Mouse (Mus musculus): Measurements from ENCODE around the gene Ddn.
A peak's percentile ranks its signal among the peaks of the same experiment; 100 is the strongest.
"Not testable (repeated sequence)": the region's sequence is repeated elsewhere in the genome, so short reads cannot be mapped to it uniquely, and the experiment has no call there.

The Ddn gene

DNA sequence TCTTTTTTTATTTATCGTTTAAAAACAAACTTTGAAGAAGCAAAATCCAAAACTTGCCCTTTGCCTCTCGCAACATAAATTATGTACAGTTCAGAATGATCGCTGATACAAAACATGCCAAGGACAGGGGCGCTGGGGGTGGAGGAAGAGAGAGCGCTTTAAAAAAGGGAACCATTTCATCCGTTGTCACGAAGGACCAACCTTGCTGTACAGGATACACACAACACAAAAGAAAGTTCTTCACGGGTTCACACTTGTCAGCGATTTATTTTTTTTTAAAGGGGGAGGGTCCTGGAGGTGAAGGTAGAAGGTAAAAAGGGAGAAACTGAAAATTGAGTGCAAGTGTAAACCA lies 22.4 kb upstream of the Ddn start:
- no peak for DNase-seq (ENCODE audit: low spot score in 2 of 2)

DNA sequence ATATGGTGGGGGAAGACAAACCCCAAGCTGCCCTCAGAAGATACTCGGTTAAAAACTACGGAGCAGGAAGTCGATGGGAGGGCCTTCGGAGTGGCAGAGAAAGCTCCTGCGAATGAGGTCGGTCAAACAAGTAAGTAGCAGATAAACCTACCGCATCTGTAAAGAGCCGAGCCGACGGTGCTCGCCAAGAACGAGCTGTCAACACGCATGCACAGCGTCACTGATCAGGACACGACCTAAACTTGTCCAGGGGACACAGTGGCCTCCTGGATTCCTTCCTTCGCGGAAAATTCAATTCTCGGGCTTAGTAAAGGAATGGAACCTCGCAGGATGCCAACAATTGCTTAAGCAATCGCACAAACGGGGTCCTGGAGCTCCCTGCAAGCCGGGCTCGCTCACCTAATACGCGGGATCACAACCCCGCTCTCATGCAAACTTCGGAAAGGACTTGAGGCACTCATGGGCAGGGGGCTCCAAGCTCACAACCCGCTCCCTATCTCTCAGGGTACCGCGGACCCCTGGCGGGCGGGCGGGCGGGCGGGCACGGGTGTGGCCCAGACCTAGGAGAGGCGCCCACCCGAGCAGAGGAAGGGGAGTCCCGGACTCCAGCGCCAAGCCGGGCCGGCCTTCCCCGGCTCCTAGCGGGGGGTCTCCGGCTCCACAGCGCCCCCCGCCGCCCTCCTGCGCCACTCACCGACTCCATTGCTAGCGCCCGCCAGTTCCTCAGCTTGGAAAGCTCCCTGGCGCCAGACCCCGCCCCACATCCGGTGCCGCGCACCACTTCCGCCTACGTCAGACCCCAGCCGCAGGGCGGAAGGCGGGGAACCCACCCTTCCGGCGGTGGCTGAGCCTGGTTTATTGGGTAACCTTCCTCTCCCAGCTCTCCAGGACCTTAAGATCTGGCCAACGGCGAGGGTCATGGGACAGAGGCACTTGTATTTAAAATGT lies 21.7 kb upstream of the Ddn start, which contains the start of gene Prkag1:
Prkag1 (minus strand) TSS at position 786 of the 948 bp plus-strand sequence.
- DNase-seq (ENCODE audit: low spot score in 2 of 2): peak; percentile 97 to 98

DNA sequence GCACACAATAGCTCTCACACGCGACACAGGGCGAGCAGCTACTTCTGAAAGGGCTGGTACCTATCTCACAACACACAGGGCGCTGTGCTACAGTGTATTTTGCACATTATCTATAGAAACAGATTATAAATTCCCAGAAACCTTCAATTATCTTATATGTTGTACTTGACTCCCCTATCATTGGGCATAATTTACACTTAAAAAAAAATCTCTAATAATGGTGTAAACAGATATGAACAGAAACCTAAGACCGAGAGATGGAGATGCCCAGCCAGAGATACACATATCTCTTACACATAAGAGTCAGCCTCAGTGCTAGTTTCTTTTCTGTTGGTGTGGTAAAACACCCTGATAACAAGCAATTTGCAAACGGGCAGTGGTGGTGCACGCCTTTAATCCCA lies 18.3 kb upstream of the Ddn start:
- no peak for DNase-seq (ENCODE audit: low spot score in 2 of 2)

DNA sequence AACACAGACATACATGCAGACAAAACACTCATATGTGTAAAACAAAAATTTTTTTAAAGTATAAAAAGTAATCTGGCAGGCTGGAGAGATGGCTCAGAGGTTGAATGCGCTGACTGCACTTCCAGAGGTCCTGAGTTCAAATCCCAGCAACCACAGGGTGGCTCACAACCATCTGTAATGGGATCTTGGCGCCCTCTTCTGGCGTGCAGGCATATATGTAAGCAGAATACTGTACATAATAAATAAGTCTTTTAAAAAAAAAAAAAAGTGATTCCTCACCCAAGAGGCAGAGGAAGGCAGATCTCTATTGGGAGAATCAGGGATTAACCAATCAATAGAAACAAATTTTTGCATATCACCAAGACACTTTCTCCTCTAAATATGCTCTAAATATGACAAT lies 14.1 kb upstream of the Ddn start:
- no peak for DNase-seq (ENCODE audit: low spot score in 2 of 2)

DNA sequence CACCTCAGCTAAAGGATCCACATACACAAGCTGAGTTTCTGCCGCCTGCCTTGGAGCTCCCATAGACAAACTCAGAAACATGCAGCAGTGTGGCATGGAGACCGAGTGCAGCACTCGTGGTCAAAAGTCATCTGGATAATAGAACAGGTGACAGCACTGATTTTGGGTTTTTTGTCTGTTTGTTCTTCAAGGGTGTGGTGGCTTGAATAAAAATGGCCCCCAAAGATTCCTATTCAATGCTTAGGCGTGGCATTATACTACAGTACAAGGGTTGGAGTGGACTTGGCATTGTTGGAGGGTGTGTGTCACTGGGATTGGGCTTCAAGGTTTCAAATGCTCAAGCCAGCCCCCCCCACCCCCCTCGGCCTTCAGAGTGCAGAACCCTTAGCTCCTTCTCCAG lies 12.9 kb upstream of the Ddn start:
- DNase-seq (ENCODE audit: low spot score in 2 of 2): no peak

DNA sequence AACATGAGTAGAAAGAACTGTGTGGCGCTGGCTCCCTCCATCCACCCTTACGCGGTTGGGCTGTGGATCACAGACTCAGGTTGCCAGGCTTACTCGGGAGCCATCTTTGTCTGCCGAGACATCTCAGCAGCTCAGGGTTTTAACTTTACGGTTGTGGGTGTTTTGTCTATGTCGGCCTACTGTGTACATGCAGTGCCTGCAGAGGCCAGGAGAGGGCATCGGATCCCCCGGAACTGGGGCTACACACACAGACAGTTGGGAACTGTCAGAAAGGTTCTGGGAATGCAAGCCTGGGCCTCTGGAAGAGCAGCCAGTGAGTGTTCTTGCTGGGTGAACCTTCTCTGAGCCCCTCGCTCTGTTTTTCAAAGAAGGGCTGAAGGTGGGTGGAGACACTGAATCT lies 12.1 kb upstream of the Ddn start:
- DNase-seq (ENCODE audit: low spot score in 2 of 2): peak in 1 of 2 experiments; percentile 44

DNA sequence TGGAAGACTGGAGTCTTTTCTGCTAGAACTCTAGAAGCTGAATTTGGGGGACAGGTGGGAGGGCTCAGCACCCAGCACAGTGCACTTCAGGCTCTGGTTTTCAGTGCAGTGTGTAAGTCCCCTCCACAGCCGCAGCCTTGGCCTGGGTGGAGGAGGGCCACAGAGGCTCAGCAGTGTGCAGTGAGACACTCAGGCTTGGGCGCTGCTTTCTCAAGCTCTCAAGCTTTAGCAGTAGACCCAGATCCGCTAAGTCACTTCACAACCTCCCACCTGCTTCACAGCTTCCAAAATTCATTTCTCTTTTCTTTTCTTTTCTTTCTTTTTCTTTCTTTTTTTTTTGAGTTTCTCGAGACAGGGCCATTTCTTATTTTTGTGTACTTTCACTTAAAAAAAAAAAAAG lies 11.6 kb upstream of the Ddn start:
- no peak for DNase-seq (ENCODE audit: low spot score in 2 of 2)

DNA sequence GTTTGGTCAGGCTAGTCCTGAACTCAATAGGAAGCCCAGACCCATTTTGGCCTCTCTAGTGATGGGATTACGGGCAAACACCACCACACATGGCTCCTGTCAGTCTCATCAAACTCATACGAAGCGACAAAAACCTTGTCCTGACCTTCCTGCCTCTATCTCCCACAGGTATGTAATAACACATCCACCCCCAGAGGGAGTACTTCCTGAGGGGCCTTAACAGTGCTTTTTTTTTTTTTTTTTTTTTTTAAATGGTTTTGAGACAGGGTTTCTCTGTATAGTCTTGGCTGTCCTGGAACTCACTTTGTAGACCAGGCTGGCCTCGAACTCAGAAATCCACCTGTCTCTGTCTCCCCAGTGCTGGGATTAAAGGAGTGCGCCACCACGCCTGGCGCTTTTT lies 8.9 kb upstream of the Ddn start:
- DNase-seq (ENCODE audit: low spot score in 2 of 2): no peak

DNA sequence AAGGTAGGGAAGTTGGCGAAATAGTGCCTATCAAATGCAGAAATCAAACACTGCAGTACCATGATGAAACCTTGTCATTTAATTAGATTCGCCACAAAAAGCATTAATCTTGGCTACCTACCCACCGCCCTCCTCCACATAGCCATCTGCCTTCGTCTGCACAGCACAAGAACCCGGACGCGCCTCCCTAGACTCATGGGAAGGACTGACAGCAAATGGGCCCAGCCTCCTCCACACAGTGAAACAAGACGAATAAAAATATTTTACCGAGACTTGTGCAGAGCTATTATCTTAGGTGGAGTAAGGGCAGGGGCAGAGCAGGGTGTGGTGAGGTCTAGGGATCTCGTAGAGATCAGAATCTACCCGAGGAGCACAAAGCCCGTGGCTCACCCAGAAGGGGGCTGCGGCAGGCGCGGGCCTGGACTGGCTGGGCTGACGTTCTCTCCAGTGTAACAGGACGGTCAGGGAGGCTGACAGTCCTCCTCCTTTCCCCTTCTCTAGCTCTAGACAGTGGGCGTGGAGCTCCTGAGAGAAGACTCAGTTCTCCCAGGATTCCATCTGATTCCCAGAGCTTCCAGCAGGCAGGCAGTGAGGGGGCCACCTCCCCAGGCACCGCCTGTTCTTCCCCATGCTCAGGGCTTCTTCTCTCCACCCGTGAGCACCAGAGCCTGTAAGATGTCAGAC lies 3.6 kb upstream of the Ddn start:
- DNase-seq (ENCODE audit: low spot score in 2 of 2): no peak

DNA sequence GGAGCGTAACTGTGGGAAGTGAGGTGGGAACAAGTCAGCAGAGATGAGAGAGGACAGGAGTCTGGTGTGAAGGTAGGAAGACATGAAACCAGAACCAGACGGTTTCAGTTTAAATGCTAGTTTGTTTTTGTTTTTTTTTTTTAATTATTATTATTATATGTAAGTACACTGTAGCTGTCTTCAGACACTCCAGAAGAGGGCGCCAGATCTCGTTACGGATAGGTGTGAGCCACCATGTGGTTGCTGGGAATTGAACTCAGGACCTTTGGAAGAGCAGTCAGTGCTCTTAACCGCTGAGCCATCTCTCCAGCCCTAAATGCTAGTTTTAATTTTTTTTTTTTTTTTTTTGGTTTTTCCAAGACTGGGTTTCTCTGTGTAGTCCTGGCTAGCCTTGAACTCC lies 922 bp upstream of the Ddn start:
- not testable (repeated sequence) for DNase-seq (ENCODE audit: low spot score in 2 of 2)

DNA sequence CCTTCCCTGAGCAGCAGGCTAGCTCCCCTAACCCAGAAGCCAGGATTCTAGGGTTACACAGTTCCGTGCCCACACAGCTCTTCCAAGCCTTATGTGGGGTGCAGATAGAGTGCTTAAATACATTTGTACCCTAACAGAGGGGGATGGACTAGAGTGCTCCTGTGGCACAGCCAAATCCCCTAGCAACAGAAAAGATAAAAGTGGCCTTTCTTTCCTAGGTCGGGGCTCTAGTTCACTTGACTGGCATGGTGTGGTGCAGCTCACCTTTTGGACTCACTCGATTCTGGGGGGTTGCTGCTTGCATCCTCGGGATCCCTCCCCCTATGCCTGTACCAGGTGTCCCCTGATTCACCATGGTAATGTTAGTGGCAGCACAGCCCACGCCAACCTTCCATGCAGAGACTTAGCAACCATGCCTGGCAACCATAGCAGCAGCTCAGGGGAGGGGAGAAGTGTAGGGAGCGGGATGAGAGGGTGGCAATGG lies 597 bp downstream of the Ddn start:
- no peak for DNase-seq (ENCODE audit: low spot score in 2 of 2)

DNA sequence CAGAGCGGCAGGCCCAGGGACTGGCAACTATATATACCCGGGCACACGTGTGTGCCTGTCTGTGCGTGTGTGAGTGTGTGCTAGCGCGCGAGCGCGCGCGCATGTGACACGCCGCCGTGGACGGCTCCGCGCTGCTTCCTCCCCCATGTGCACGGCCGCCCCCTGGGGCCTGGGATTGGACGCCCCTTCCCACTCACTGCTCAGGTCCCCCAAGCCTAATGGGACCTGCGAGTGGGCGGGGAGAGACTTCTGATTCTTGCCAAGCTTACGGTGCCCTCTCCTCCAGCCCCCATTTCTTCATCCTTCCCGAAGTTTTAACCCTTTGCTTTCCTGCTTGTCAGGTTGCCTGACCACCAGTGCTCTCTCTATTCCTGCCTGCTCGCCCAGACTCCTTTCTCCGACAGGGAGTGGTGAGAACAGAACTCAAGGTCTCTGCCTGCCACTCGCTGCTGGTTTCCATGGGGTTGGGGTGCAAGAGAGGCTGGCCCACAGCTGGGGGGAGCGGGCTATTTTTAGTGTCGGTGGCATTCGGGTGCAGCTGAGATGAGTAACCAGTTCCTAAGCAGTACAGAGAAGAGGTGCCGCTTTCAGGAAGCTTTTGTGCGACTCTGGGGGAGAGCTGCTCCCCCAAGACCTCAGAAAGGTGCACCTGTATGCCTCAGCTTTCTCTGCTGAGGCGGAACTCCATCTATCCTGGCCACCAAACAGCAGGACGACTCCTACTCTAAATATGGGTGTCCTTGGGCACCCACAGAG lies 1.2 kb downstream of the Ddn start:
- DNase-seq (ENCODE audit: low spot score in 2 of 2): peak; percentile 64 to 68

DNA sequence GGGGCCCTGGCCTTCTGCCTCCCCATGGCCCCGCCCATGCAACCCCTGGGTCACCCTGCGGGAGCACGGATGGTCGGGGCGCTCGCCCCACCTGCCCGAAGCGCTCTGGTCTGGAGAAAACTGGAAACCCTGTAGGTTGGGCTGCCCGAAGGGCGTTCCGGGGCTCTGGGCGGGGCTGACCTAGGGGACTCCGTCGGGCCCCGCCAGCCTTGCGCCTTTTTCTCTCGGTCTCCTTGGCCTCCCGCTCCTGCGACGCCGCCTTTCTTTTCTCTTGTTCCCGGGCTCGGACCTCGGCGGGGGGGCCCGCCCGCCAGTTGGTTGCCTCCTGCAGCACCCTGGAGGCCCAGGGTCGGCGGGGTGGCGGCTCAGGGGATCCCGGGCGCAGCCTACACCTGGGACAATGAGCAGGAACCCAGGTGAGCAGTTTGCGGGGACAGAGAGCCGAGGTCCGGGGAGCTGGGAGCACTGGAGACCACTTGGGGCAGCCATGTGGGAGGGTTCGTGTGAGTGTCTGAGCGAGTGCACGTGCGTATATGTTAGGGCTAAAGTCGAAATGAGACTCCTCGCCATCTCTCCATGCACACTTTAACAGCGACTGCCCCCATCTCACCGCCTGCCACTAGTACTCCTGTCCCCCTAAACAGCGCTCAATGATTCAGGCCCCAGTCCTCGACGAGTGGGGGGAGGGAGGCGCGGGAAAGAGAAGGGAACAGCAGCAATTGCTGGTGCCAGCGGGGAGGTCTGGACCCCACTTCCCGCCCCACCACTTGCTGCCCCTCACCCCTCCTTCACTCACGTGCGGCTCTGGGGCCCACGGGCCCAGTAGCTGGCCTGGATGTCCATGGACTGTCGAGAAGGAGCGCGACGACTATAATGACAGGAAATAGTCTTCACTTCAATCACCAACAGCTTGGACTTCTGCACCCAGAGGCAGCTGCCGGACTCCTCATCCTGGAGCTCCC lies 2.2 kb downstream of the Ddn start:
- DNase-seq (ENCODE audit: low spot score in 2 of 2): no peak

DNA sequence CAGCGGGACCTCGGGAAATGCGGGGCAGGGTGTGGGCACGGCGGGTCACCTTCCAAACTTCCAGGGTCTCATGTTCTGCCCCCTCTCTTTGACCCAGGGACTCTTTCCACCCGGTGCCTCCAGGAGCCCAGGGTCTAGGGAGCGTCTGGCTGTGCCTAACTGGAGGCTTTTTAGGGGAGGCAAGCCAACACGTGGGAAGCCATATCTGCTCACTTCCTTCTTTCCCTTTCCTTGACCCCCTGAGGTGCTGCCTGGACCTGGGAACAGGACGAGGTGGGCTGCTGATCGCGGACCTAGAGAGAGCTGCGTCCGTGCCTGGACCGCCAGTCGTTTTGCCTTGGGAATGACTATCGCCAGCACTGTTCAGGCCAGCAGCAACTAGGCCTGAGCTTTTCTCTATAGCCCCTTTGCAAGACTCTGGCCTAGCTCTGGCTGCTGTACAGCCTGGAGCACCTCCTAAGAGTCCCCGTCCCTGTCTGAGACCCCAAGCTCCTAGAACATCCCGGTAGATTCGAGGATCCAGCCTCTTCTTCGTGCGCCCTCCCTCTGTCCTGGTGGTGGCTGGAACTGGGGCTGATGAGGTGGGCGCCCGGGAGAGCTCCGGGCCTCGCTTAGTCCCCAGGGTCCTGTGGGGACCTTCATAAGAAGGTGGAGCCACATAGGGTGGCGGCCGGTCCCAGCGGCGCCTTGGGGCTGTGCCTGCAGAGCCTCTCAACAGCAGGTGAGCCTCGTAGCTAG lies 3.0 kb downstream of the Ddn start:
- DNase-seq (ENCODE audit: low spot score in 2 of 2): no peak

DNA sequence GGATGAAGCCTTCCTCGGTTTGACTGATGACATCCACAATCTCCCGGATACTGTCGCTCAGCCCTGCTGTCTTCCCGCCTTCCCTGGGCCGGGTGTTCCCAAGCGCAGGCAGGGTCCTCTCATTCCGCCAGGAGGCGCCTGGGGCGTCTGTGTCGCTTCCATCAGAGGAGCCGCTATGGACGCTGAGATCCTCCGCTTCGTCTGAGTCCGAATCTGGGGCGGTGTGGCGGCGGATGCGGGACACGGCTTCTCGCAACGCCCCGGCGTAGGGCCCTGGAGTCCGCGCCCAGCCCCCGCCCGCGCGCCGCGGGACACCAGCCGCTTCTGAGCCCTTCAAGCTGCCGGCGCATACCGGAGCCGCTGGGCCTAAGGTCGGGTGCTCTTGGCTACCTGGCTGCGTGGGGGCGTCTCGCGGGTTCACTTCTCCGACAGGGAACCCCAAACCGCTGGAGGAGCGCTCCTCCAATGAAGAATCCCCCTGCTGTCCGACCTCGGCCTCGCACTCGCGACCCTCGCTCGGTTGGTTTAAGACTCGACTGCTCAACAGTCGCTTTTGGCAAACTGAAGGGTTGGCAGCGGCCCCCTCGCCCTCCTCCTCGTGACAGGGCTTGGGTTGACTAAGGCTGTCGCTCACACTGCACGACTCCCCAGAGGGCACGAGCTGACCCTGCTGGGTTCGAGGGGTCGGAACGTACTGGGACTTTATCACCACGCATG lies 3.8 kb downstream of the Ddn start:
- peak in 1 of 2 experiments; percentile 44 for DNase-seq (ENCODE audit: low spot score in 2 of 2)

DNA sequence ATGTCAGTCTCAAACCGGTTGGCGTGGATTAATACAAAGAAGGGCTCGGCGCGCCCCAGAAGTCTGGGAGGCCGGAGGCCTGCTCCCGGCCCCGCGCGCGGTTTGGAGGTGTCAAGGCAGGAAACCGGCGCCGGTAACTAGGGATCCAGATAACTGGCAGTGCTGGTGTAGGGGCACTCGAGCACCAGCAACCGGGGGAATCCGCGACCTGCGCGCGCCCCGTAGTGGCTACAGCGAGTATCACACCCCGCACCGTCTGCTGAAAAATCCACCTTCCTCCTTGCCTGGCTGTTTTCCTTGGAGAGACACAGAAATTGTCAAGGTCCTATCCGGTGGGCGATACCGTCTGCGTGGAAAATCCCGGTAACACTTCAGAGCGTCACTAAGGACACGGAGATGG lies 5.2 kb downstream of the Ddn start:
- peak; percentile 51 to 81 for DNase-seq (ENCODE audit: low spot score in 2 of 2)

DNA sequence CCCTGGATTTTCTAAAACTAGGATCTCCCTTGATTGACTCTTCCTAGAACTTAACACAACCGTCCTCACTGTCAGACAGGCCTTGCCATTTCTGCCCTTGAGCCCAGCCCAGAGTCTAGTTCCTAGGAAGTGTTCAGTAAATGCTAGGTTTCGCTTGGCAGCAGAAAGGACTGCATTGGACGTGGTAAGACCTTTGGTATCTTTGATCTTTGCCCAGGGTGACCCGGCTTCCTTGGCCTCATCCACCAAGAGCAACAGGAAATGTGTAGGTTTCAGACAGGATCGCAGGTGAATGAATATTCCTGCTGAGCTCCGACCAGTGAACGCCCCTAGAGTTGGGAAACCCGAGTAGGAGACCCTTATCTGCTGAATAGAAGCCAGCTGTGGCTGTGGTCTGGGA lies 6.4 kb downstream of the Ddn start:
- no peak for DNase-seq (ENCODE audit: low spot score in 2 of 2)

DNA sequence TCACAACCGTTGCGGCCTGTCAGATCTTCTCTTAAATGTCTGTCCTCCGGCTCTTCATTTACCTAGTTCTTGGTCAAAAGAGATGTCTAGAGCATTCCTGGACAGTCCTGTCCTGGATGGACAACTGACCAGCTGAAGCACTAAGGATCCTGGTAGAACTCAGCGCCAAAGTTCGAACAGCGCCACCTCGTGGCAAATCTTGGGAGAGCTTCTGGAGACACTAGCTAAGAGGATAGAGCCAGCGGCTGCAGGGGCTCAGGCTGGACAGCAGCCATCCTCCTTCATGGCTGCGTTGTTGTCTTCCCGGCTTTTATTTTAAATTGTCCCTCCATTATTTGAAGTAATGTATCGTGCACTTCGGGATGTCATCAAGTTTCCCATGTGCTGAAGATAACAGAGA lies 9.9 kb downstream of the Ddn start:
- DNase-seq (ENCODE audit: low spot score in 2 of 2): peak in 1 of 2 experiments; percentile 74

DNA sequence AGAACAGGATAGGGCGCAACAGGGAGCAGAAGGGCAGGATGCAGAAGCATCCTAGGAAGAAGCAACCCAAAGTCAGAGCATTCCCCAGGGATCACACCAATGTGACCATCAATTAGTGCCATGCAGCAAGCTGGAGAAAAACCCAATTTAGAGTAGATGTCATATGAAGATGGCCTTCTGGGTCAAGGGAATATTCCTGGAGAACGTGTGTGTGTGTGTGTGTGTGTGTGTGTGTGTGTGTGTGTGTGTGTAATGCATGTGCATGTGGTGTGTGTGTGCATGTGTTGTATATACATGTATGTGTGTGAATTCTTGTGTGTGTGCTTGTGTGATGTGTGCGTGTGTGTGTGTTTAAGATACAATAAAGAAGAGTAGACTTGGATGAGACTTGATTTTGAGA lies 10.4 kb downstream of the Ddn start:
- DNase-seq (ENCODE audit: low spot score in 2 of 2): no peak
